Mouse (Mus musculus) megakaryocyte, embryonic 14.5 days (primary cell): ENCODE measurements around the gene Gli3.

ENCODE experiments used
- FLI1 ChIP-seq: IDR thresholded peaks from 2 replicates; pipeline ENCODE4 v1.6.1; 2012; ENCODE audit warnings: low read length, inconsistent platforms, mixed read lengths
- GATA1 ChIP-seq: IDR thresholded peaks from 3 replicates; pipeline ENCODE4 v1.6.1; 2012; ENCODE audit warnings: mixed read lengths, low read length, inconsistent platforms, borderline replicate concordance

GRCm38 (mm10) chr13:15670144-15670961, 207.3 kb downstream of the Gli3 start:
- TF ChIP-seq GATA1, result no peak
- no peak for TF ChIP-seq FLI1
